Mouse (Mus musculus): Measurements from ENCODE around the gene Dad1. TPM values are rescaled to one million over a fixed set of nuclear protein-coding genes. Genes with fewer than 3 reads are reported as not detected.

Gene Dad1
- polyA plus RNA-seq, 1 experiment from 2014 or later: 344 TPM

- peak overlapping the region; percentile 68 for H3K4me3 ChIP-seq (ENCODE audit: low read depth, low read length)
- H3K4me1 ChIP-seq (ENCODE audit: control insufficient read depth, insufficient read depth, low read length): peaks cover 13% of the 10 kb centered on the region
- H3K4me2 ChIP-seq (ENCODE audit: low read length): peak overlapping the region; percentile 85
- H3K9me3 ChIP-seq (replicated peaks; ENCODE audit: control insufficient read depth, low read length, poor library complexity, severe bottlenecking): no peaks in the 10 kb centered on the region
- peak; percentile 88 for ATAC-seq
- no peaks in the 10 kb centered on the region for H3K36me3 ChIP-seq (ENCODE audit: control insufficient read depth, insufficient read depth, low read length)
- H3K27me3 ChIP-seq (ENCODE audit: control insufficient read depth, insufficient read depth, low read depth, low read length): no peaks in the 10 kb centered on the region
- WGBS: under 1% methylated on average over 35 of the region's 35 CpGs
- H3K9ac ChIP-seq (ENCODE audit: low read depth, low read length): peak overlapping the region; percentile 79
- peak overlapping the region; percentile 71 for H3K27ac ChIP-seq (ENCODE audit: low read length)
Measured at GRCm38 (mm10) chr14:54259003-54259721, 5.3 kb upstream of the Dad1 start.

- Histone ChIP-seq H3K27me3 (ENCODE audit: control insufficient read depth, insufficient read depth, low read depth, low read length) (no peaks in the 10 kb centered on the region), H3K4me3 (ENCODE audit: low read depth, low read length) (no peak overlapping the region), H3K4me2 (ENCODE audit: low read length) (no peak overlapping the region), H3K27ac (ENCODE audit: low read length) (no peak overlapping the region), H3K36me3 (ENCODE audit: control insufficient read depth, insufficient read depth, low read length) (no peaks in the 10 kb centered on the region), H3K9ac (ENCODE audit: low read depth, low read length) (no peak overlapping the region), H3K4me1 (ENCODE audit: control insufficient read depth, insufficient read depth, low read length) (peaks cover 13% of the 10 kb centered on the region), H3K9me3 (replicated peaks; ENCODE audit: control insufficient read depth, low read length, poor library complexity, severe bottlenecking) (no peaks in the 10 kb centered on the region)
- ATAC-seq: no peak
- WGBS: 65% methylated on average over 7 of the region's 7 CpGs
Measured at GRCm38 (mm10) chr14:54258131-54258670, 4.3 kb upstream of the Dad1 start.

- Histone ChIP-seq H3K27me3 (ENCODE audit: control insufficient read depth, insufficient read depth, low read depth, low read length) (no peaks in the 10 kb centered on the region), H3K4me1 (ENCODE audit: control insufficient read depth, insufficient read depth, low read length) (peaks cover 35% of the 10 kb centered on the region), H3K9me3 (replicated peaks; ENCODE audit: control insufficient read depth, low read length, poor library complexity, severe bottlenecking) (no peaks in the 10 kb centered on the region), H3K9ac (ENCODE audit: low read depth, low read length) (no peak overlapping the region), H3K4me3 (ENCODE audit: low read depth, low read length) (peak overlapping the region; percentile 50), H3K4me2 (ENCODE audit: low read length) (peak overlapping the region; percentile 61), H3K36me3 (ENCODE audit: control insufficient read depth, insufficient read depth, low read length) (no peaks in the 10 kb centered on the region), H3K27ac (ENCODE audit: low read length) (no peak overlapping the region)
- no peak for ATAC-seq
- 72% methylated on average over 12 of the region's 12 CpGs for WGBS
Measured at GRCm38 (mm10) chr14:54254670-54255202, 832 bp upstream of the Dad1 start.

- no peak overlapping the region for H3K9ac ChIP-seq (ENCODE audit: low read depth, low read length)
- H3K27ac ChIP-seq (ENCODE audit: low read length): no peak overlapping the region
- H3K36me3 ChIP-seq (ENCODE audit: control insufficient read depth, insufficient read depth, low read length): no peaks in the 10 kb centered on the region
- no peaks in the 10 kb centered on the region for H3K9me3 ChIP-seq (replicated peaks; ENCODE audit: control insufficient read depth, low read length, poor library complexity, severe bottlenecking)
- no peak overlapping the region for H3K4me2 ChIP-seq (ENCODE audit: low read length)
- no peaks in the 10 kb centered on the region for H3K27me3 ChIP-seq (ENCODE audit: control insufficient read depth, insufficient read depth, low read depth, low read length)
- H3K4me1 ChIP-seq (ENCODE audit: control insufficient read depth, insufficient read depth, low read length): peaks cover 35% of the 10 kb centered on the region
- WGBS: 77% methylated on average over 4 of the region's 4 CpGs
- no peak overlapping the region for H3K4me3 ChIP-seq (ENCODE audit: low read depth, low read length)
- ATAC-seq: no peak
Measured at GRCm38 (mm10) chr14:54250122-54250521, 3.8 kb downstream of the Dad1 start.

GRCm38 (mm10) chr14:54249326-54249725, 4.6 kb downstream of the Dad1 start:
- 79% methylated on average over 9 of the region's 9 CpGs for WGBS

GRCm38 (mm10) chr14:54246232-54246631, 7.7 kb downstream of the Dad1 start:
- Histone ChIP-seq H3K36me3 (ENCODE audit: control insufficient read depth, insufficient read depth, low read length) (peaks cover 14% of the 10 kb centered on the region), H3K27ac (ENCODE audit: low read length) (no peak overlapping the region), H3K9me3 (replicated peaks; ENCODE audit: control insufficient read depth, low read length, poor library complexity, severe bottlenecking) (no peaks in the 10 kb centered on the region), H3K4me1 (ENCODE audit: control insufficient read depth, insufficient read depth, low read length) (peaks cover 21% of the 10 kb centered on the region), H3K4me3 (ENCODE audit: low read depth, low read length) (no peak overlapping the region), H3K4me2 (ENCODE audit: low read length) (no peak overlapping the region), H3K9ac (ENCODE audit: low read depth, low read length) (no peak overlapping the region), H3K27me3 (ENCODE audit: control insufficient read depth, insufficient read depth, low read depth, low read length) (no peaks in the 10 kb centered on the region)
- WGBS: 92% methylated on average over 3 of the region's 3 CpGs
- no peak for ATAC-seq

More at GRCm38 (mm10) chr14:54249326-54249725, 4.6 kb downstream of the Dad1 start:
- Histone ChIP-seq H3K9ac (ENCODE audit: low read depth, low read length) (no peak overlapping the region), H3K9me3 (replicated peaks; ENCODE audit: control insufficient read depth, low read length, poor library complexity, severe bottlenecking) (no peaks in the 10 kb centered on the region), H3K4me1 (ENCODE audit: control insufficient read depth, insufficient read depth, low read length) (peaks cover 29% of the 10 kb centered on the region), H3K36me3 (ENCODE audit: control insufficient read depth, insufficient read depth, low read length) (no peaks in the 10 kb centered on the region), H3K27ac (ENCODE audit: low read length) (no peak overlapping the region), H3K27me3 (ENCODE audit: control insufficient read depth, insufficient read depth, low read depth, low read length) (no peaks in the 10 kb centered on the region), H3K4me2 (ENCODE audit: low read length) (no peak overlapping the region), H3K4me3 (ENCODE audit: low read depth, low read length) (no peak overlapping the region)
- ATAC-seq: no peak

GRCm38 (mm10) chr14:54244183-54244582, 9.7 kb downstream of the Dad1 start:
- Histone ChIP-seq H3K9ac (ENCODE audit: low read depth, low read length) (no peak overlapping the region), H3K27ac (ENCODE audit: low read length) (peak overlapping the region; percentile 51), H3K4me3 (ENCODE audit: low read depth, low read length) (no peak overlapping the region), H3K4me1 (ENCODE audit: control insufficient read depth, insufficient read depth, low read length) (peaks cover 9% of the 10 kb centered on the region), H3K27me3 (ENCODE audit: control insufficient read depth, insufficient read depth, low read depth, low read length) (no peaks in the 10 kb centered on the region), H3K4me2 (ENCODE audit: low read length) (no peak overlapping the region), H3K9me3 (replicated peaks; ENCODE audit: control insufficient read depth, low read length, poor library complexity, severe bottlenecking) (no peaks in the 10 kb centered on the region), H3K36me3 (ENCODE audit: control insufficient read depth, insufficient read depth, low read length) (peaks cover 14% of the 10 kb centered on the region)
- peak; percentile 66; the same call in 1 of the 2 replicates for ATAC-seq
- WGBS: 46% methylated on average over 3 of the region's 3 CpGs

GRCm38 (mm10) chr14:54240542-54240941, 13.4 kb downstream of the Dad1 start:
- Histone ChIP-seq H3K4me2 (ENCODE audit: low read length) (no peak overlapping the region), H3K4me1 (ENCODE audit: control insufficient read depth, insufficient read depth, low read length) (peaks cover 9% of the 10 kb centered on the region), H3K9me3 (replicated peaks; ENCODE audit: control insufficient read depth, low read length, poor library complexity, severe bottlenecking) (no peaks in the 10 kb centered on the region), H3K4me3 (ENCODE audit: low read depth, low read length) (no peak overlapping the region), H3K27me3 (ENCODE audit: control insufficient read depth, insufficient read depth, low read depth, low read length) (no peaks in the 10 kb centered on the region), H3K36me3 (ENCODE audit: control insufficient read depth, insufficient read depth, low read length) (peaks cover 14% of the 10 kb centered on the region), H3K27ac (ENCODE audit: low read length) (no peak overlapping the region), H3K9ac (ENCODE audit: low read depth, low read length) (no peak overlapping the region)
- WGBS: 82% methylated on average over 5 of the region's 5 CpGs
- no peak for ATAC-seq
